Mouse (Mus musculus) kidney, embryonic 16.5 days (tissue): Measurements from ENCODE around the gene Tesc. TPM values are rescaled to one million over a fixed set of nuclear protein-coding genes. Genes with fewer than 3 reads are reported as not detected.

ENCODE experiments used
- ATAC-seq: fragments of 200-750 bp; cut with Nextera tagmentation; 2 replicates; pipeline ENCODE4 v1.8.0; 2017; ENCODE audit warnings: moderate TSS enrichment; ENCODE audit not compliant: low FRiP score, low TSS enrichment
- H3K27ac ChIP-seq: fragments of 300-500 bp; sonication (generic); 2 replicates; pipeline ENCODE4 v1.5.1; 2014; ENCODE audit warnings: low read length
- H3K27me3 ChIP-seq: fragments of 300-500 bp; sonication (generic); 2 replicates; pipeline ENCODE4 v1.6.1; 2014; ENCODE audit warnings: low read length, control low read depth, mixed read lengths; ENCODE audit not compliant: insufficient read depth
- H3K36me3 ChIP-seq: fragments of 300-500 bp; sonication (generic); 2 replicates; pipeline ENCODE4 v1.6.1; 2014; ENCODE audit warnings: low read length, control low read depth, mixed read lengths; ENCODE audit not compliant: insufficient read depth
- H3K4me1 ChIP-seq: fragments of 300-500 bp; sonication (generic); 2 replicates; pipeline ENCODE4 v1.6.1; 2014; ENCODE audit warnings: low read length, control low read depth, mixed read lengths; ENCODE audit not compliant: insufficient read depth
- H3K4me2 ChIP-seq: fragments of 300-500 bp; sonication (generic); replicated peaks from 2 replicates; pipeline ENCODE4 v1.6.1; 2014; ENCODE audit warnings: low read depth, low read length
- H3K4me3 ChIP-seq: fragments of 300-500 bp; sonication (generic); 2 replicates; pipeline ENCODE4 v1.5.1; 2014; ENCODE audit warnings: mild to moderate bottlenecking, low read length
- H3K9ac ChIP-seq: fragments of 300-500 bp; sonication (generic); replicated peaks from 2 replicates; pipeline ENCODE4 v1.6.1; 2014; ENCODE audit warnings: low read length
- H3K9me3 ChIP-seq: fragments of 300-500 bp; sonication (generic); 2 replicates; pipeline ENCODE4 v1.6.1; 2016; ENCODE audit warnings: low read length, control low read depth
- WGBS: fragments of 180-500 bp; shearing (Covaris S2); extraction: QIAGEN DNeasy Blood & Tissue Kit; methylation state at CpG from one replicate; pipeline ENCODE4 v1.1.7; 2014; 5-methylcytosine and 5-hydroxymethylcytosine counted together
- polyA plus RNA-seq: library from polyadenylated mRNA; unstranded; fragments of >200 nt; fragmentation: Nextera tagmentation; extraction: Ambion mirVana; gene quantifications from 2 replicates; pipeline ENCODE4 v1.2.1, GENCODE M21; 2015

Gene Tesc
- polyA plus RNA-seq, 1 experiment from 2014 or later, result 20.9 TPM

GRCm38 (mm10) chr5:118086956-118087355 lies 59.4 kb downstream of the Tesc start:
- Histone ChIP-seq H3K4me2 (no peak overlapping the region), H3K27me3 (no peaks in the 10 kb centered on the region), H3K36me3 (peaks cover 22% of the 10 kb centered on the region), H3K4me3 (no peak overlapping the region), H3K9me3 (no peaks in the 10 kb centered on the region), H3K27ac (no peak overlapping the region), H3K4me1 (peaks cover 16% of the 10 kb centered on the region), H3K9ac (no peak overlapping the region)
- WGBS, result 34% methylated on average over 7 of the region's 7 CpGs
- no peak for ATAC-seq

DNA sequence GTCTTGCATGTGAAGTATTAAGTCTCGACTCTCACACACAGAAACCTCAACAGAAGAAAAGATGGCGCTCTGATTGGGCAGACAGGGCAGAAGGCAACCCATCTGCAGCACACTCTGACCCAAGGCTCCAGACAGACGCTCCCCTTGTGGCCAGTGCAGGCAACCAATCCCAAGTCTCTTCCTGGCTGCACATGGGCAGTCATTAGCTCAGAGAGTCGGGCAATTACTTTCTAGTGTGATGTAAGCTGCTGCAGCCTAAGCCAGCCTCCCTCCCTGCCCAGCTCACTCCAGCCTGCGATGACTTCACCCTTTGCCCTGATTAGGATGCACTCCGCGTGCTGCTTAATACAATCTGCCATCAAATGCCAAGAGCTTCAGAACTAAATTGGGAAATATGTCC lies 61.6 kb downstream of the Tesc start:
- 49% methylated on average over 7 of the region's 7 CpGs for WGBS
- Histone ChIP-seq H3K36me3 (peaks cover 37% of the 10 kb centered on the region), H3K9ac (no peak overlapping the region), H3K4me1 (peaks cover 9% of the 10 kb centered on the region), H3K27me3 (no peaks in the 10 kb centered on the region), H3K4me2 (no peak overlapping the region), H3K4me3 (no peak overlapping the region), H3K27ac (no peak overlapping the region), H3K9me3 (no peaks in the 10 kb centered on the region)
- peak; percentile 62 for ATAC-seq

DNA sequence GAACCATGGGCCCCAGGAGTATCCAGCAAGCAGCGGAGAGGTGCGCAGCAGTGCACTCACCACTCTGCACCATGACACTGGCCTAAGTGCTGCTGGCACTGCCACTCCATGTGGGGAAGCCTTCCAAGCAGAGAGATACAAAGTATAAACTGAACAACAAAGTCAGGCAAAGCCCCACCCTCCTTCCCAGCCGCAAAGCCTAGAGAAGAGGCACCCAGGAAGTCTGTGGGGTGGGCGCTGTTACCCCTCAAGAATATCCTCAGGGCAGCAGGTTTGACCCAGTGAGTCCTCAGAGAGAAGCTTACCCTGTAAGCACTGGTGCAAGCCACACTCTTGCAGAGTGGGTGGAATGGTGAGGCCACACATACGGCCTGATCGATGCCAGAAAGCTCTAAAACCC lies 62.6 kb downstream of the Tesc start:
- H3K4me2 ChIP-seq, result no peak overlapping the region
- no peak overlapping the region for H3K4me3 ChIP-seq
- no peak for ATAC-seq
- H3K9ac ChIP-seq, result no peak overlapping the region
- no peak overlapping the region for H3K27ac ChIP-seq
- no peaks in the 10 kb centered on the region for H3K27me3 ChIP-seq
- H3K4me1 ChIP-seq, result peaks cover 7% of the 10 kb centered on the region
- H3K36me3 ChIP-seq, result peaks cover 47% of the 10 kb centered on the region
- H3K9me3 ChIP-seq, result no peaks in the 10 kb centered on the region
- 97% methylated on average over 6 of the region's 6 CpGs for WGBS

DNA sequence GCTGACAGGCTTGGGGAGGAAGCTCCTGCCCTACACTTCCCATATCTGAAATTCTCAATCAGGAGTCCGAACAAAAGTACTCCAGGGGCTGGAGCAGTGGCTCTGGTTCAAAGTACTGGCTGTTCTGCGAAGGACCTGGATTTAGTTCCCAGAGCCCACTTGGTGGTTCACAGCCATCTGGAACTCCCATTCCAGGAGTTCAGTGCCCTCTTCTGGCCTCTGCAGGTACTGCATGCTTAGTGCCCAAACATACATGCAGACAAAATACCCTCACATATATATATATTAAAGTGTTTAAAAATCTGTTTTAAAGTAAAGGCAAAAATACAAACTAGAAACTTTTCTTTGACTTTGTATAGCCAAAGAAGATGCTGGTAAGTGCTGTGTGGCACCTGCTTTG lies 63.3 kb downstream of the Tesc start:
- H3K4me1 ChIP-seq, result peaks cover 7% of the 10 kb centered on the region
- WGBS, result 96% methylated on average over 2 of the region's 2 CpGs
- H3K36me3 ChIP-seq, result peaks cover 54% of the 10 kb centered on the region
- no peaks in the 10 kb centered on the region for H3K27me3 ChIP-seq
- H3K4me2 ChIP-seq, result no peak overlapping the region
- no peak overlapping the region for H3K4me3 ChIP-seq
- no peak overlapping the region for H3K27ac ChIP-seq
- no peak overlapping the region for H3K9ac ChIP-seq
- ATAC-seq, result no peak
- no peaks in the 10 kb centered on the region for H3K9me3 ChIP-seq

- no peaks in the 10 kb centered on the region for H3K4me1 ChIP-seq
- no peaks in the 10 kb centered on the region for H3K27me3 ChIP-seq
- 73% methylated on average over 11 of the region's 11 CpGs for WGBS
- H3K9ac ChIP-seq, result no peak overlapping the region
- H3K4me3 ChIP-seq, result no peak overlapping the region
- no peak overlapping the region for H3K4me2 ChIP-seq
- no peak overlapping the region for H3K27ac ChIP-seq
- ATAC-seq, result no peak
- H3K36me3 ChIP-seq, result peaks cover 54% of the 10 kb centered on the region
- no peaks in the 10 kb centered on the region for H3K9me3 ChIP-seq
Measured at GRCm38 (mm10) chr5:118093321-118094035, 65.9 kb downstream of the Tesc start.

DNA sequence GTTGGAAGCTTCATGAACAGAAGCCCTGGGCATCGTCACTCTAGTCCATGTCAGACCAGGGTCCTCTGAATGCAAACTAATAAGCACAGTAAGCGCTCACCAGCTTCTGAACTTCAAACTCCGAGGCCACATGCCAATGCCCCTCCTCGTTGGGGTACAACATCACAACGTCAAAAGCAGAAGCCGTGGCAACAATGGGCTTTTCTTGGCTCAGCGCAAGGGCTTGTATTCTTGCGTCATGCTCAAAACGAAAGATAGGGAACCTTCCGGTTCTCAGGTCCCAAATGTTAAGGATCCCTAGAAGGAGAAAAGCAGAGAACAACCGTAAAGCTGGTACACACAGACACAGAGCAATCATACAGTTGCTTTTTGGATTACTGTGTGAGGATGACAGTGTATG lies 67.9 kb downstream of the Tesc start:
- ATAC-seq, result no peak
- H3K4me1 ChIP-seq, result no peaks in the 10 kb centered on the region
- WGBS, result 93% methylated on average over 11 of the region's 11 CpGs
- H3K36me3 ChIP-seq, result peaks cover 47% of the 10 kb centered on the region
- H3K27me3 ChIP-seq, result no peaks in the 10 kb centered on the region
- H3K27ac ChIP-seq, result no peak overlapping the region
- H3K4me2 ChIP-seq, result no peak overlapping the region
- no peaks in the 10 kb centered on the region for H3K9me3 ChIP-seq
- no peak overlapping the region for H3K9ac ChIP-seq
- no peak overlapping the region for H3K4me3 ChIP-seq

DNA sequence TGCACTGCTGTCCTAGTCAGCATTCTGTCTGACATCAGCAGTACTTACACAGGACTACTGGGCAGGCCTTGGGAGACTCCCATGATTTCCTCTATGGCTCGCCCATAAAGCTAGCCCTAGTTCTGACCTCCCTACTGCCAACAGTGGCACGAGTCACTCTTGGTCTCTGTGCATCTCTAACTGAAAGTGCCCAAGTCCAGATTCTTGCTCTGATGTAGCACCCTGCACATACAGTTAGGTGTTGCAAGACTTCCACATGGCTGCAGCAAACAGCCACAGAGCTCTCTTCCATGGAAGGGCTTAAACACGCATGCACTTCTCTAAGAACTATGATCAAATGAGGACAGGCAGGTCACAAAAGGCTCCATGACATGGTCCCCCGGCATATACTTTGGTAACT lies 68.3 kb downstream of the Tesc start:
- Histone ChIP-seq H3K4me2 (no peak overlapping the region), H3K9ac (no peak overlapping the region), H3K4me3 (no peak overlapping the region), H3K27ac (no peak overlapping the region), H3K36me3 (peaks cover 42% of the 10 kb centered on the region), H3K4me1 (no peaks in the 10 kb centered on the region), H3K27me3 (no peaks in the 10 kb centered on the region), H3K9me3 (no peaks in the 10 kb centered on the region)
- 91% methylated on average over 4 of the region's 4 CpGs for WGBS
- no peak for ATAC-seq

DNA sequence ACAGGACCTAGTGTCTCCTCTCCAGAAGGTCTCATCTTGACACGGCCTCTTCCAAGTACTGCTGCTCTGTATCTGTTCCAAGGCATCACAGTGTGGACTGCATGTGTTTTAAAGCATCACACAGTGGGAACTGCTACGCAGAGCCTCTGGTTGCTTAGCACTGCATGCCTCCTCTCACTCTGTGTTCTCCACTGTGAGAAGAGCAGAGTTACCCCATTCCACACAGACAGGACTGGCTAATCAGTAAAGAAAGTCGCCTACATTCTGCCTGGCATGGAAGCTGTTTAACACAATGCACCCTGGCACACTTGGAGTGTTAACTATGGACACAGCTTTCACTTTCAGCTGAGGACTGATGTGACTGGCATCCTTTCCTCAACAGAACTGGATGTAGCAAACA lies 68.8 kb downstream of the Tesc start:
- no peak for ATAC-seq
- Histone ChIP-seq H3K27ac (no peak overlapping the region), H3K4me3 (no peak overlapping the region), H3K4me2 (no peak overlapping the region), H3K4me1 (no peaks in the 10 kb centered on the region), H3K36me3 (peaks cover 38% of the 10 kb centered on the region), H3K27me3 (no peaks in the 10 kb centered on the region), H3K9ac (no peak overlapping the region), H3K9me3 (no peaks in the 10 kb centered on the region)
- WGBS, result 93% methylated on average over 3 of the region's 3 CpGs

DNA sequence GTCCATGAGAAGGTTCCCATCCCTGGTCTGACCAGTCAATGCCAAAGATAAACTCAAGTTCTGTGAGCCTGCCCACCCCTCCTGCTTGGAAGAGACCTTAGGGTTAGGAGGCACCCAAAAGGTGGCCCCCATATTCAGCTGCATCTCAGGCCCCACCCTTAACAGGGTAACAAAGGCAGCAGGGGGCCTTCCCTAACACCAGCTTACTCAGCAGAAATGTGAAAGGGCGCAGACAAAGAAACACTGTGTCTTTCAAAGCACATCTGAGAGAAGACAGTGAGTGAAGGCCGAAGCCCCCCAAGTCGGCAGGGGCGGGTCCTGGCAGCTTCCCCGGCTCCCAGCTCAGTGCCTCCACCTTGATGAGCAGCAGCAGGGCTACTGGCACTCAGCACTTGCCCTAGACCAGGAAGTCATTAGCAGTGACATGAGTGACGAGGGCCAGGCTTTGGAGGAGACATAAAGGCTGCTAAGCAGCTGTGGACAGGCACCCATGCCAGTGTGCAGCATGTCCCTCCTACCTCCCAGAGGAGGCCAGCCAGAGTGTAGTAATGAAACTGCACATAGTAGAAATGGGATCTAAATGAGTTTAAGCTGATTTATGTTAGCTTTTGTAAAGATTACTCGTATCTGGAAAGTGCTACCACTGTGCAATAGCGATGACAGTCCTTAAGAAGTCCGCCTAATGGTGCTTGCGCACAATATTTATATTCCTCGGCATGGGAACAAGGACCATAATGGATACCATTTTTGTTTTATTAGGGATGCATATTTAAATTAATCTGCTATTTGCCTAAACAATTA lies 71.7 kb downstream of the Tesc start:
- no peak overlapping the region for H3K9ac ChIP-seq
- no peak overlapping the region for H3K4me2 ChIP-seq
- H3K27ac ChIP-seq, result no peak overlapping the region
- ATAC-seq, result 0 out of 2 replicates have a peak, but pooled peaks have one; percentile 39
- H3K9me3 ChIP-seq, result no peaks in the 10 kb centered on the region
- H3K4me3 ChIP-seq, result no peak overlapping the region
- 69% methylated on average over 11 of the region's 11 CpGs for WGBS
- H3K4me1 ChIP-seq, result no peaks in the 10 kb centered on the region
- peaks cover 15% of the 10 kb centered on the region for H3K36me3 ChIP-seq
- no peaks in the 10 kb centered on the region for H3K27me3 ChIP-seq

DNA sequence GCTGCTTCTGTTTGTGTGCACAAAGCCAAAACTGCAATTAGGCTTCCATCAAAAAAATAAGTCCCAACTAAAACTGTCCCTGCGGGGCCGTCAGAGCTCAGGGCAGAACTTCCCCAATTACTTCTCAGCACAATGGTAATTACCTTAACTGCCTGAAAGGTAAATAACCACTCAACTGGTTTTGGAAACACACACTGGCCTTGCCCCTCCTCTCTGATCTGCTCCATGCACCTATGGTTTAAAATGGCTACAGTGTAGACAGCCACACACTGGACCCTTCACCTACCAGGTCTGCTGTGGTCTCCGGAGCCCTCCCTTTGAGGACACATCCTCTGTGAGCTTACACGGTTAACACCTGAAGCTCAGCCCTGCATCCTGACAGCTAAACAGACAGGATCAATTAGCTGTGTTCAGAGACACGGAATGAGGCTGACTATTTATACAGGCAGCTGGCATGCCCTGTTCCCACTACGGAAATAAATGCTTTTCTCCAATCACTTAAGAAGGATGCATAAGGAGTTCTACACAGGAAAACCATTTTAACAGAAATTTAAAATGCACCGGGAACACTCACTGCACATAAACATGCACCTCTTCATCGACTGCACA lies 72.4 kb downstream of the Tesc start:
- no peak for ATAC-seq
- 69% methylated on average over 8 of the region's 8 CpGs for WGBS
- H3K9ac ChIP-seq, result no peak overlapping the region
- H3K36me3 ChIP-seq, result peaks cover 8% of the 10 kb centered on the region
- no peak overlapping the region for H3K4me2 ChIP-seq
- no peaks in the 10 kb centered on the region for H3K4me1 ChIP-seq
- no peak overlapping the region for H3K27ac ChIP-seq
- no peaks in the 10 kb centered on the region for H3K27me3 ChIP-seq
- no peak overlapping the region for H3K4me3 ChIP-seq
- H3K9me3 ChIP-seq, result no peaks in the 10 kb centered on the region
